Mouse (Mus musculus) heart, embryonic 10.5 days (tissue): ENCODE measurements around the gene Ccnj. TPM values are rescaled to one million over a fixed set of nuclear protein-coding genes. Genes with fewer than 3 reads are reported as not detected.

Experiments used
- DNase-seq: peaks from one replicate; pipeline ENCODE4 v3.0.0-alpha.2; 2017; ENCODE audit warnings: low spot score
- H3K27ac ChIP-seq: fragments of 300-500 bp; sonication (generic); 2 replicates; pipeline ENCODE4 v1.5.1; 2016; ENCODE audit warnings: mild to moderate bottlenecking
- H3K27me3 ChIP-seq: fragments of 300-500 bp; sonication (generic); 2 replicates; pipeline ENCODE4 v1.6.1; 2016; ENCODE audit warnings: mild to moderate bottlenecking; ENCODE audit not compliant: poor library complexity, insufficient read depth, severe bottlenecking
- H3K36me3 ChIP-seq: fragments of 300-500 bp; sonication (generic); 2 replicates; pipeline ENCODE4 v1.6.1; 2016; ENCODE audit warnings: mild to moderate bottlenecking, moderate library complexity
- H3K4me1 ChIP-seq: fragments of 300-500 bp; sonication (generic); 2 replicates; pipeline ENCODE4 v1.6.1; 2016; ENCODE audit warnings: mild to moderate bottlenecking
- H3K4me3 ChIP-seq: fragments of 300-500 bp; sonication (generic); 2 replicates; pipeline ENCODE4 v1.5.1; 2016; ENCODE audit warnings: mild to moderate bottlenecking, moderate library complexity
- H3K9me3 ChIP-seq: fragments of 300-500 bp; sonication (generic); 2 replicates; pipeline ENCODE4 v1.6.1; 2016; ENCODE audit warnings: mild to moderate bottlenecking, moderate library complexity
- WGBS: fragments of 180-500 bp; shearing (Covaris S2); methylation state at CpG from one replicate; pipeline ENCODE4 v1.1.7; 2016; 5-methylcytosine and 5-hydroxymethylcytosine counted together
- polyA plus RNA-seq: library from polyadenylated mRNA; unstranded; fragments of >200 nt; fragmentation: Nextera tagmentation; extraction: Ambion mirVana; gene quantifications from 2 replicates; pipeline ENCODE4 v1.2.1, GENCODE M21; 2016

Ccnj gene
- polyA plus RNA-seq, 1 experiment from 2014 or later: 14.7 TPM

DNA sequence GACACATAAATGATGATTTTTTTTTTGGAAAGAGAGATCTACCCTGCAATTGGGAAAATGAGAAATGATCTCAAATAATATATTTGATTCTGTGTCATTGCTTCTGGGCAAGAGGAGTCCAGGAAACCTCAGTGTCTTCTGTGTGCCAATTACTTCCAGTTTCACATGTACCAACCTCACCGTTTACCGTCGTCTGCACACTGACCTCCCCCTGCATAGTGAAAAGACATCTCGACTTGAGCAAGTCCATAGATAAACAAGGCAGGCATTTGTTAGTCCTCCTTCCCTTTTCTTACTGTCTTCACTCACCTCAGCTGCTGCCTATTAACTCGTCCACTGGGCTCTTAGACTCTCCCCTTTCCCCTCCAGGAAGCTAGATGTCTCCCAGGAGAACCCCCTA lies 5.4 kb upstream of the Ccnj start:
- 73% methylated on average over 5 of the region's 5 CpGs for WGBS
- Histone ChIP-seq H3K36me3 (no peaks in the 10 kb centered on the region), H3K4me3 (no peak overlapping the region), H3K27me3 (no peaks in the 10 kb centered on the region), H3K4me1 (no peaks in the 10 kb centered on the region; the same call in 1 of the 2 replicates), H3K27ac (no peak overlapping the region), H3K9me3 (no peaks in the 10 kb centered on the region)
- DNase-seq: no peak

GRCm38 (mm10) chr19:40826735-40827134 lies 4.3 kb upstream of the Ccnj start:
- Histone ChIP-seq H3K36me3 (no peaks in the 10 kb centered on the region), H3K27ac (no peak overlapping the region), H3K9me3 (no peaks in the 10 kb centered on the region), H3K4me3 (no peak overlapping the region), H3K4me1 (no peaks in the 10 kb centered on the region; the same call in 1 of the 2 replicates), H3K27me3 (no peaks in the 10 kb centered on the region)
- DNase-seq: no peak
- WGBS: 75% methylated on average over 7 of the region's 7 CpGs

GRCm38 (mm10) chr19:40830198-40830597 lies 881 bp upstream of the Ccnj start:
- no peaks in the 10 kb centered on the region for H3K9me3 ChIP-seq
- no peak for DNase-seq
- no peaks in the 10 kb centered on the region for H3K36me3 ChIP-seq
- peak overlapping the region; percentile 83 for H3K4me3 ChIP-seq
- peak overlapping the region; percentile 96 for H3K27ac ChIP-seq
- H3K4me1 ChIP-seq: peaks cover 6% of the 10 kb centered on the region
- no peaks in the 10 kb centered on the region for H3K27me3 ChIP-seq
- WGBS: 47% methylated on average over 7 of the region's 7 CpGs

DNA sequence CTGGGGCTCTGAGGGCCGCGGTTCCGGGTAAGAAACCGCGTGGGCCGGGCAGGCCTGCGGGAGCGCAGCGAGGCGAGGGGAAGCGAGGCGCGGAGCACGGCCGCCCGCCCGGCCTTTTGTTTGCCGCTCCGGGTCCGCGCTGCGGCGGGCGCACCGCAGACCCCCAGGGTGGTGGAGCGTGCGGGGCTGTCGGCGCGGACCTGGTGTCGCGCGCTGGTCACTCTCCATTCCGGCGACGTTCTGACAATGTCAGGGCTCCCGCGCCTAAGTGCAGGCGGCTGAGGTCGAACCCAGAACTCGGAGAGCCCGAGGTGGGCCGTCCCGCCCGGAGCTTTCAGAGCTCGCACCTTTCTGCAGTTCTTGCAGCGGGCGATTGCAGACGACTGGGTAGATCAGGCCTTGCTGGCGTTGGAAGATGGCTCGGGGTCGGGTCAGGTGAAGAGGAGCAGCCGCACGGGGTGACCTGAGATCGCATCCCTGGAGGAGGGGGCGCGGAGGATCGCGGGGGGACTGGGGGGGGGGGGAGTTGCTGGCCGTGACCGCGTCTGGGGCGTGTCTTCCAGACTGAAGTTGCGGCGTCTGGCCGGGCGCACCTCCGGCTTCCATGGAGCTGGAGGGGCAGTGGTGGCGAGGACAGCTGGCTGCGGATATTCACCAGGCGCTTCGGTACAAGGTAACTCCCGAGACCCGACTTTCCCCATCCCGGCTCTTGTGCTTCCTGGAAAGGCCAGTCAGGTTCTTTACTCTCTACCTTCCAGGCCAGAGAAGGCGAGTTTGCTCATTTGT lies 530 bp downstream of the Ccnj start:
- H3K9me3 ChIP-seq: no peaks in the 10 kb centered on the region
- under 1% methylated on average over 72 of the region's 76 CpGs for WGBS

GRCm38 (mm10) chr19:40832361-40832760 lies 1.3 kb downstream of the Ccnj start:
- peak overlapping the region; percentile 83 for H3K4me3 ChIP-seq
- H3K4me1 ChIP-seq: peaks cover 6% of the 10 kb centered on the region
- H3K36me3 ChIP-seq: peaks cover 8% of the 10 kb centered on the region
- no peak for DNase-seq
- WGBS: 37% methylated on average over 5 of the region's 5 CpGs
- no peaks in the 10 kb centered on the region for H3K27me3 ChIP-seq
- H3K27ac ChIP-seq: peak overlapping the region; percentile 96
- no peaks in the 10 kb centered on the region for H3K9me3 ChIP-seq

More for the DNA sequence above, 530 bp downstream of the Ccnj start:
- no peaks in the 10 kb centered on the region for H3K27me3 ChIP-seq
- H3K27ac ChIP-seq: peak overlapping the region; percentile 96
- peak overlapping the region; percentile 83 for H3K4me3 ChIP-seq
- H3K4me1 ChIP-seq: peaks cover 6% of the 10 kb centered on the region
- DNase-seq: peak; percentile 88
- 0 out of 2 replicates have a peak, but pooled peaks cover under 1% of the 10 kb centered on the region for H3K36me3 ChIP-seq

DNA sequence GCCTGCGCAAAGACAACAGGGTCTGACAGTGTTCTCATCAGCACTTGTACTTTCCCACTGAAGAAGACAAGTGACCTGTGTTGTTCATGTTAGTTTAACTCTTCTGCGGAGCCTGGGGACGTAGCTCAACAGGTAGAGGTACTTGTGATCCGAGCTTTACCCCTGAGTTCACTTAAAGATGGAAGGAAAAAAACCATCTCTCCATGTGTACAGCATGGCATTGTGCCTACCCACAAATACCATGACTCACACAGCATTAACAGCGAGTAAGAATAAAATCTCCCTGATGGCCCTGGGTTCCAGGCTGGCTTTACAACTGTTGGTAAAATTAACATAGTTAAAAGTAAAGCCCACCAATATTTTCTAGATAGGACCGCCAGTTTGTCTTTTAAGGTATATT lies 3.4 kb downstream of the Ccnj start:
- H3K9me3 ChIP-seq: no peaks in the 10 kb centered on the region
- H3K27ac ChIP-seq: no peak overlapping the region
- peaks cover 6% of the 10 kb centered on the region for H3K4me1 ChIP-seq
- H3K4me3 ChIP-seq: no peak overlapping the region
- H3K27me3 ChIP-seq: no peaks in the 10 kb centered on the region
- H3K36me3 ChIP-seq: peaks cover 28% of the 10 kb centered on the region
- WGBS: 92% methylated on average over 6 of the region's 6 CpGs
- no peak for DNase-seq

GRCm38 (mm10) chr19:40838205-40838604 lies 7.1 kb downstream of the Ccnj start:
- Histone ChIP-seq H3K27ac (no peak overlapping the region), H3K27me3 (no peaks in the 10 kb centered on the region), H3K4me1 (no peaks in the 10 kb centered on the region), H3K4me3 (no peak overlapping the region), H3K9me3 (no peaks in the 10 kb centered on the region), H3K36me3 (peaks cover 56% of the 10 kb centered on the region)
- DNase-seq: no peak
- 92% methylated on average over 7 of the region's 7 CpGs for WGBS

DNA sequence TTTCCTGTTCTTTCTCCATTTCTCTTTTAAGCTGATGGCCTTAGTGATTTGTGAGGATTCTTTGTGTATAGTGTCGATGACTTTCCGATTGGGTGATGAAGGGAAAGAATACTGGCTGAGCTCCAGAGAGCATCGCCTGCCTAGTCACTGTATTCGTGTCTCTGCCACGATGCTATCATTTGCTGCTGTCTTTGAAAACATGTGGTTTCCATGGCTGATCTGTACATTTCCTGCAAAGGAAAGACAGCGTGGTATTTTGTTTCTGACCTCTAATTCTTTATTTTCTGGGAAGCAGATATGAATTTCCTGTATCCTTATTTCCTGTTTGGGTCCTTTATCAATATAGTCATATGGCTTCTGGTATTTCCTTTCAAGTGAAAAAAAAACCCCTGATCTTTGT lies 9.2 kb downstream of the Ccnj start:
- H3K4me1 ChIP-seq: no peaks in the 10 kb centered on the region
- H3K9me3 ChIP-seq: no peaks in the 10 kb centered on the region
- no peak for DNase-seq
- H3K36me3 ChIP-seq: peaks cover 74% of the 10 kb centered on the region
- WGBS: 72% methylated on average over 6 of the region's 6 CpGs
- H3K27ac ChIP-seq: no peak overlapping the region
- H3K4me3 ChIP-seq: no peak overlapping the region
- H3K27me3 ChIP-seq: no peaks in the 10 kb centered on the region

- H3K27ac ChIP-seq: no peak overlapping the region
- no peaks in the 10 kb centered on the region for H3K4me1 ChIP-seq
- H3K27me3 ChIP-seq: no peaks in the 10 kb centered on the region
- WGBS: 89% methylated on average over 6 of the region's 6 CpGs
- peaks cover 82% of the 10 kb centered on the region for H3K36me3 ChIP-seq
- no peak overlapping the region for H3K4me3 ChIP-seq
- no peak for DNase-seq
- H3K9me3 ChIP-seq: no peaks in the 10 kb centered on the region
These were observed 10.0 kb downstream of the Ccnj start for GRCm38 (mm10) chr19:40841083-40841482.

DNA sequence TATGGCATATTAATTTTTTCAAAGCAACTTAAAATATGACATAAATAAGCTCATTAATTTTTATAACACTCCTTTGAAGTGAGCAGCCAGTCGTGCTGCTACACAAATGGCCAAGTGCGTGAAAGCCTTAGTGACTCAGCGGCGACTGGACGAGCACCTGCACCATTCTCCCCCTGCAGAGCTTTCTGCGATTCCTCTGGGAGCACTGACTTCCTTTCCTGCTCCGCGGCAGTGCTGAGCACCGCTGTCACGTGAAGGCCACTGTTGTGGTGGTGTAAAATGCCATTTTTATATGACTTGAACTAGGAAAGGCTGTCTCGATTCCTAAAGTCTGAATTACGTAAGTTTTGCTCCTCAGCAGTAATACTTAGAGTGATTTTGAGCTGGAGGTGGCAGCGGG lies 10.5 kb downstream of the Ccnj start:
- Histone ChIP-seq H3K4me1 (no peaks in the 10 kb centered on the region), H3K36me3 (peaks cover 85% of the 10 kb centered on the region), H3K9me3 (no peaks in the 10 kb centered on the region), H3K27me3 (no peaks in the 10 kb centered on the region), H3K27ac (no peak overlapping the region), H3K4me3 (no peak overlapping the region)
- 86% methylated on average over 13 of the region's 13 CpGs for WGBS
- DNase-seq: no peak

DNA sequence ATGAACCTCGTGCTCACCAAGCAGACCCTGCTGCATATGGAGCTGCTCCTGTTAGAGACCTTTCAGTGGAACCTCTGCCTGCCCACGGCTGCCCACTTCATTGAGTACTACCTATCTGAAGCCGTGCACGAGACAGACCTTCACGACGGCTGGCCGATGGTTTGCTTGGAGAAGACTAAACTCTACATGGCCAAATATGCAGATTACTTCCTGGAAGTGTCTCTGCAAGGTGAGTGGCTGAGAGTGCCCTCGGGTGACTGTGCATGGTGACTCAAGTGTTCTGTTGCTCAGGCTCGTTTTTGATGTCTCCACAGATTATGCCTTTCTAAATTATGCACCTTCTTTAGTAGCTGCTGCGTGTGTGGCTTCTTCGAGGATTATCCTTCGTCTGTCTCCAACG lies 13.7 kb downstream of the Ccnj start:
- H3K27me3 ChIP-seq: no peaks in the 10 kb centered on the region
- peaks cover 78% of the 10 kb centered on the region for H3K36me3 ChIP-seq
- H3K27ac ChIP-seq: no peak overlapping the region
- DNase-seq: no peak
- no peak overlapping the region for H3K4me3 ChIP-seq
- no peaks in the 10 kb centered on the region for H3K4me1 ChIP-seq
- H3K9me3 ChIP-seq: no peaks in the 10 kb centered on the region
- WGBS: 88% methylated on average over 13 of the region's 13 CpGs

GRCm38 (mm10) chr19:40849391-40849790 lies 18.3 kb downstream of the Ccnj start:
- H3K36me3 ChIP-seq: peaks cover 56% of the 10 kb centered on the region

GRCm38 (mm10) chr19:40859555-40859954 lies 28.5 kb downstream of the Ccnj start:
- H3K9me3 ChIP-seq: no peaks in the 10 kb centered on the region
- peaks cover 9% of the 10 kb centered on the region; the same call in 1 of the 2 replicates for H3K27me3 ChIP-seq
- 49% methylated on average over 4 of the region's 4 CpGs for WGBS
- no peaks in the 10 kb centered on the region for H3K36me3 ChIP-seq
- no peak overlapping the region for H3K4me3 ChIP-seq
- no peaks in the 10 kb centered on the region for H3K4me1 ChIP-seq
- no peak for DNase-seq
- no peak overlapping the region for H3K27ac ChIP-seq

More at GRCm38 (mm10) chr19:40849391-40849790, 18.3 kb downstream of the Ccnj start:
- Histone ChIP-seq H3K27ac (no peak overlapping the region), H3K4me1 (no peaks in the 10 kb centered on the region), H3K4me3 (no peak overlapping the region), H3K9me3 (no peaks in the 10 kb centered on the region), H3K27me3 (no peaks in the 10 kb centered on the region)
- WGBS: 84% methylated on average over 12 of the region's 12 CpGs
- no peak for DNase-seq
